Mouse (Mus musculus): ENCODE measurements at regions not wholly inside any gene's neighbourhood (a gene's known extent, or its start where the extent isn't known, plus 50 kb on each side); places are given as distances from the start of the nearest gene placed in this dataset.

DNA sequence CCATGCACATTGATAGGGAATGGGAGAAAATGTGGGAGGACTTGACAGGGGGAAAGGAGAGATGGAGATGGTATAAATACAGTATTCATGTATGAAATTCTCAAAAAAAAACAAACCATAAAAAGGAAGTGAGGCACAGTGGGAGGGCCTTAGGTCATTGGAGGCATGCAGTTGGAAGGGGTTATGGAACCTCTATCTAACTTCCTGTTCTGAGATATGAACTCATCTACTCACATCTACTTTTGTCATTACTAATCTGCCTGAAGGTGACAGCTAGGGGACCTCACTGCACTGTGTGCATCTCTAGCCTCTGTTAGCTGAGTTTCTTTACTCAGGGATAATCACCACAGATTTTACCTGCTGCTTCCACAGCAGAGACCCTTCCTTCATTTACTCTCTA, 366.3 kb upstream of the Prickle1 start:
- no peak for DNase-seq (ENCODE audit: low spot score)

DNA sequence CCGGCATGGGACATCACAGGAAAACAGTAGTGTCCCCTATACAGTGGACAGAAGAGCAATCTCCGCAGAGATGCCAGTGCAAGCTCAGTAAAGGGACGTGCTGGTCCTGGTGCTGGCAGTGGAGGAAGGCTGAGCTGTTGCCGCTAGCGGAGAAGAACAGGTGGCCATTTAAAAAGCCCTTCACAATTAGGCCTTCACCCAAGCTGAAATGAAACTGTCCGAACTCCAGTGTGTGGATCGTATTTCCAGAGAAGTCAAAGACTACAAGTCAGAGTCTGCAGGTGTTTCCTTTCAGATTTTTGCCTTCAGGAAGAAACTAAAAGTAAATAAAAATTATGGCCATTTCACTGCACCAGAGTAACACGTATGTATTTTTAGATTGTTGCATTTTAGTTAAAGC, 364.2 kb upstream of the Prickle1 start:
- DNase-seq (ENCODE audit: low spot score), result no peak

DNA sequence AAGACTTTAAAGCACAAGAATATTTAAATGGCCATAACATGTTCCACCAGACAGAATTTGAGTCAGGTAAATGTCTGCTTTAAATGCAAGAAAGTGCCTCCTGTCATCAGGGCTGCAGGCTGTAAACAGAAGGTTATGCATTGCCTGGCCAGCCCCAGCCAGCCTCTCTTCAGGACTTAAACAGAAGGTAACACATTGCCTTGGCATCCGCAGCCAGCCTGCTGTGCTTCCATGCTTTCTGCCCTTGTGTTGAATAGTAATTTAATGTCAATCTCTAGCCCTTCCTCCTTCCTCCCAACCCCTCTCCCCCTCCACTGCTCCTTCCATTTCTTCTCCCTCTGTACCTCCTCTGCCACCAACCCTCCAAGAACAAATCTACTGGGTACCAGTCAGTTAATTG, 362.4 kb upstream of the Prickle1 start:
- no peak for DNase-seq (ENCODE audit: low spot score)

DNA sequence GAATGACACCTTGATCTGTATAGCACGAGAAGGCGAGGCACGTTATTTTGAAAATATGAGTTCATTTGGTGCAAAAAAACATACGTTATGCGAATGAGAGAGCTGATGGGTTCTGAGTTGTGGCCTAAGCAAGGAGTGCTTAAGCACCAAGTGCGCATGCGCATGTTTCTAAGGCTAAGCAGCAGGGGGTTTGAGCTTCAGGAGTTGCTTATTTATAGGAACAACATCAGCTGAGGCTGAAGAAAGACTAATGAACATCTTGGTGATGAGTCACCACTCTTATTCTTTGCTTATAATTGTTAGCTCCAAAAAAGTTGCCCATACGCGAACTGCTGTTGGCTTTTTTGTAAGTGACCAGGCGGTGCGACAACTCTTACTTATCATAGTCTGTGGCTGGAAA, 361.1 kb upstream of the Prickle1 start:
- no peak for DNase-seq (ENCODE audit: low spot score)

- no peak for DNase-seq (ENCODE audit: low spot score)
Measured at GRCm38 (mm10) chr15:93953548-93953947, 357.9 kb upstream of the Prickle1 start.

- no peak for DNase-seq (ENCODE audit: low spot score)
Measured at GRCm38 (mm10) chr15:93950441-93950840, 354.8 kb upstream of the Prickle1 start.

GRCm38 (mm10) chr15:93948902-93949301, 353.2 kb upstream of the Prickle1 start:
- no peak for DNase-seq (ENCODE audit: low spot score)

- no peak for DNase-seq (ENCODE audit: low spot score)
Measured at GRCm38 (mm10) chr15:93943545-93943944, 347.9 kb upstream of the Prickle1 start.

DNA sequence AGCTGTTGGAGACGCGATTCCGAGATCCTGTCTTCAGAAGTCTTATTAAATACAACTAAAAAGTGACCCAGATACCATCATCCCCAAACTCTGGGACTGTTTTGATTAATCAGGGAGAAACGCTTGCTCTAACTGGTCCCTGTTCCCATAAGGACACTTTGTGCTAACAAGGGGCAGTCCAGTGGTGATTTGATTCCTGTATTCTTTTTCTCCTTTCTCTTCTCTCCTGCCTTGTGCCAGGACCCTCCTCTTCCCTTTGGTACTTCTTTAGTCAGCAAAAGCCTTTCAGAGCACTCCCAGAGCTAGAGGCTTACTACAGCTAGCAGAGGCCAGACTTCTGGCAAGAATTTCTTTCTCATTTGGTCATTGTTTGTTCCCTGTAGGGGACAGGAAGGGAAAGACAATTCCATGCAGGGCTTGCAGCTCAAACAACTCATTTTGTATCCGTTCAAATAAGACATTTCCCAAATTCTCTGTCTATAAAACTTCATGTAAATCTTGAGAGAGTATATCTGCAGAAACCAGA, 337.3 kb upstream of the Prickle1 start:
- no peak for DNase-seq (ENCODE audit: low spot score)

GRCm38 (mm10) chr15:93926842-93927241, 331.2 kb upstream of the Prickle1 start:
- DNase-seq (ENCODE audit: low spot score), result no peak

DNA sequence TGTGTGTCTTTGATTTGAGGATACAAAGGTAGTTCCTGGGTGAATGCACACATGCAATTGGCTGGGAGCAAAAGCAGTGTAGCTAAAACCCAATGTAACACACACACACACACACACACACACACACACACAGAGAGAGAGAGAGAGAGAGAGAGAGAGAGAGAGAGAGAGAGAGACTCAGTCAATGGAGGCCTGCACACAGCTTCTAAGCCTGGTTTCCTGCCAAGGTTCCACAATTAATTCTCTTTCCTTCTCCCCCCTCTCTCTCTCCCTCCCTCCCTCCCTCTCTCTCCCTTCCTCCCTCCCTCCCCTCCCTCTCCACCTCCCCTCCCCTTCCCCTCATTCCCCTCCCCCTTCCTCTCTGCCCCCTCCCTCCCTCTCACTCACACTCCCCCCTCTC, 330.6 kb upstream of the Prickle1 start:
- DNase-seq (ENCODE audit: low spot score), result no peak

GRCm38 (mm10) chr15:93921457-93922234, 326.0 kb upstream of the Prickle1 start:
- no peak for DNase-seq (ENCODE audit: low spot score)

- DNase-seq (ENCODE audit: low spot score), result no peak
Measured at GRCm38 (mm10) chr15:93920996-93921395, 325.3 kb upstream of the Prickle1 start.

GRCm38 (mm10) chr15:93919577-93919976, 323.9 kb upstream of the Prickle1 start:
- no peak for DNase-seq (ENCODE audit: low spot score)

DNA sequence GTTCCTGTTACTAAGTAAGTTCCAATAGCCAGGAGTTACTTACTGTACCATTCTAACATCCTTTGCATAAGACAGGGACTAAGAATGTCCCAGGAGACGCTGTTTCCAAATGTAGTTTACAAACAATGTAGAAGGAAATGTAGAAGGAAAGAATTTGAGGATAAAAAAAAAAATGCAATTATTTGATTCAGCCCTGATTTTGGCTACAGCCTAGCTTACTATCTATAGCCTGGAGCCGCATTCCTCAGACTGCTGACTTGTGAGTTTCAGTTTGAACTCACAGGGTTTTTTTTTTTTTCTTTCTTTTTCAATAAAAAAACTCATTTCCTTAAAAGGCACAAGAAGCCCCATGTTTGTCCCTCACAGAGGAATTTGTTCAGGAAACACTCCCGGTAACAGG, 321.2 kb upstream of the Prickle1 start:
- no peak for DNase-seq (ENCODE audit: low spot score)

DNA sequence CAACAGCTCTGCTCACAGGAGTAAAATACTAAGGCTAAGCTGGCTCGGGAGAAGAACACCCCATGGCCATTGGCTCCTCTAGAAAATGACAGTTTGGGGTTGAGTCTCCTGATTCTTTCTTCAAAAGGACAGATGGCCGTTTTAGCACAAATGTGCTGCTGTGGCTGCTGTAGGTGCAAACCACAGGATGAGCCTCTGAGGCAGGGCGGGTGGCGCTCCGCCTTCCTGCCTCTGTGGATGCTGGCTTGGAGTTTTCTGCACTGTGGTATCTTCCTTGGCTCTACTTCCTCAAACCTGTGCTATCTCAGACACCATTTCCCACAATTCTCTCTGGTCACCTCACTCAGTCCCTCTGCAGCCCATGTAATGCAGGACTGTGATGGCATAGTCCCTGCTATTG, 317.8 kb upstream of the Prickle1 start:
- no peak for DNase-seq (ENCODE audit: low spot score)

GRCm38 (mm10) chr15:93913041-93913440, 317.4 kb upstream of the Prickle1 start:
- DNase-seq (ENCODE audit: low spot score), result no peak

GRCm38 (mm10) chr15:93910981-93911431, 315.3 kb upstream of the Prickle1 start:
- no peak for DNase-seq (ENCODE audit: low spot score)

- DNase-seq (ENCODE audit: low spot score), result no peak
Measured at GRCm38 (mm10) chr15:93910158-93910557, 314.5 kb upstream of the Prickle1 start.

GRCm38 (mm10) chr15:93903671-93904603, 308.2 kb upstream of the Prickle1 start:
- DNase-seq (ENCODE audit: low spot score), result no peak

DNA sequence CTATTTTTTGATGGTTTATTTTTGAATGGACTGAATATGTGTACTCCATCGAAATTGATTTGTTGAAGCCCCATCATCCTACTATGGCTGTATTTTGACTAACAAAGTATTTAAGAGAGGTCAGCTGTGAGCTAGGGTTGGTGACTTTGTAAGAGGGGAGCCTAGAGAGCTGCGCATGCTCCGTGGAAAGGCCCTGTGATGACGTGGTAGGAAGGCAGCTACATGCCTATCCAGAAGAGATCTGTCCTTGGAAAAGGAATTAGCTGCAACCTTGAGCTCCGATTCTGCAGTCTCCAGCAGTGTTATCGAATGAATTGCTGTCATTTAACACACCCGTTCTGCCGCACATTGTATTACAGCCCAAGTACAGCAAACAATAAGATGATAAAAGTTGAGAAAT, 287.1 kb upstream of the Prickle1 start:
- no peak for DNase-seq (ENCODE audit: low spot score)

GRCm38 (mm10) chr15:93881276-93881675, 285.6 kb upstream of the Prickle1 start:
- DNase-seq (ENCODE audit: low spot score), result no peak

DNA sequence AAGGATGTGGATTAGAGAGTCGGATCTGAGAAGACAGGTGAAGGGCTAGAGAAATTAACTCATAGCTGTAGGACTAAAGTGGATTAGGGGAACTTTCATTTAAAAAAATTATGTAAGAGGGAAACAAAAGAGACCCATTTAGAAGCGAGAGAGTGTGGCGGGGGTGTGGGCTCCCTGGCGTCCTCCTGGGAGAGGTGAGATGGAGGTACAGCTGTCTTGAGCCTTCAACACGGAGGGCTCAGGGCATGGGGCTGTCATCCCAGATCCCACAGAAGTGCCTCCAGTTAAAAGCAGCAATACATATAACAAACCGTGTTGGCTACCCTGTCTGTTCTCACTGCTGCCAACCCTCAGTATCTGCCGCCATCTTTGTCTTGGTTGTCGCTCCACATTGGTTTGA, 284.6 kb upstream of the Prickle1 start:
- DNase-seq (ENCODE audit: low spot score), result no peak

All from testis, postnatal 14 days (tissue).